Mouse (Mus musculus) hindbrain, embryonic 15.5 days (tissue): ENCODE results near the gene Spata13. TPM values are rescaled to one million over a fixed set of nuclear protein-coding genes. Genes with fewer than 3 reads are reported as not detected.
A peak's percentile ranks its signal among the peaks of the same experiment; 100 is the strongest.

Experiments
- ATAC-seq: fragments of 200-750 bp; cut with Nextera tagmentation; 2 replicates; pipeline ENCODE4 v1.8.0; 2017; ENCODE audit warnings: low read depth, moderate number of reproducible peaks, moderate TSS enrichment; ENCODE audit not compliant: low FRiP score
- H3K27ac ChIP-seq: fragments of 300-500 bp; sonication (generic); replicated peaks from 2 replicates; pipeline ENCODE4 v1.5.1; 2015; ENCODE audit warnings: mild to moderate bottlenecking, inconsistent platforms
- H3K27me3 ChIP-seq: fragments of 300-500 bp; sonication (generic); 2 replicates; pipeline ENCODE4 v1.6.1; 2015; ENCODE audit warnings: control low read depth, inconsistent platforms
- H3K36me3 ChIP-seq: fragments of 300-500 bp; sonication (generic); 2 replicates; pipeline ENCODE4 v1.6.1; 2015; ENCODE audit warnings: control low read depth, inconsistent platforms
- H3K4me1 ChIP-seq: fragments of 300-500 bp; sonication (generic); replicated peaks from 2 replicates; pipeline ENCODE4 v1.6.1; 2015; ENCODE audit warnings: control low read depth, inconsistent platforms
- H3K4me2 ChIP-seq: fragments of 300-500 bp; sonication (generic); 2 replicates; pipeline ENCODE4 v1.6.1; 2015; ENCODE audit warnings: moderate library complexity, mild to moderate bottlenecking, inconsistent platforms
- H3K4me3 ChIP-seq: fragments of 300-500 bp; sonication (generic); 2 replicates; pipeline ENCODE4 v1.5.1; 2015; ENCODE audit warnings: mild to moderate bottlenecking, inconsistent platforms
- H3K9ac ChIP-seq: fragments of 300-500 bp; sonication (generic); 2 replicates; pipeline ENCODE4 v1.6.1; 2015; ENCODE audit warnings: inconsistent platforms
- H3K9me3 ChIP-seq: fragments of 300-500 bp; sonication (generic); 2 replicates; pipeline ENCODE4 v1.6.1; 2016; ENCODE audit warnings: control low read depth, inconsistent platforms
- WGBS: fragments of 180-500 bp; shearing (Covaris S2); methylation state at CpG from one replicate; pipeline ENCODE4 v1.1.7; 2015; 5-methylcytosine and 5-hydroxymethylcytosine counted together
- polyA plus RNA-seq: library from polyadenylated mRNA; unstranded; fragments of >200 nt; fragmentation: Nextera tagmentation; extraction: Ambion mirVana; gene quantifications from 2 replicates; pipeline ENCODE4 v1.2.1, GENCODE M21; 2015

Gene Spata13
- polyA plus RNA-seq, 1 experiment from 2014 or later: 20.5 TPM

DNA sequence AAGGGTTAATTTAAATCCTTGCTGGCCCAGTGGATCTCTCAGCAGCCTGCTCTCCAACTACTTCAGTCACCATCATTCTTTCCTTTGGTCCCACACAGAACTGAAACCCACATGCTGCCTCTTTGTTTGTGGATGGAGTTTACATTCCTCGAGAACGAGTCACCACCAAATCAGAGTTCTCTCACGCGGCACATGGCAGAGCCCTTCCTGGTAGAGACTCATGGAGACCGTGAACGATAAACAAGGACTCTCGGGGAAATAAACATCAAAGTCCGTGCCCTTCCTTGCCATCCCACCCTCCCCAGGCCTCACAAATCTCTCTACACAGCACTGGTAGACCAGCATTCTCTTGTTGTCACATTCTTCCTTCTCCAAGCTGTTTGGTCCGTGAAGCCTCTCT is 12.7 kb upstream of the Spata13 start:
- H3K4me2 ChIP-seq: no peak overlapping the region
- no peak overlapping the region for H3K9ac ChIP-seq
- H3K4me3 ChIP-seq: no peak overlapping the region
- H3K36me3 ChIP-seq: no peaks in the 10 kb centered on the region
- 81% methylated on average over 9 of the region's 9 CpGs for WGBS
- no peak overlapping the region for H3K27ac ChIP-seq
- H3K27me3 ChIP-seq: no peaks in the 10 kb centered on the region
- H3K4me1 ChIP-seq: no peaks in the 10 kb centered on the region
- ATAC-seq: no peak
- no peaks in the 10 kb centered on the region for H3K9me3 ChIP-seq

DNA sequence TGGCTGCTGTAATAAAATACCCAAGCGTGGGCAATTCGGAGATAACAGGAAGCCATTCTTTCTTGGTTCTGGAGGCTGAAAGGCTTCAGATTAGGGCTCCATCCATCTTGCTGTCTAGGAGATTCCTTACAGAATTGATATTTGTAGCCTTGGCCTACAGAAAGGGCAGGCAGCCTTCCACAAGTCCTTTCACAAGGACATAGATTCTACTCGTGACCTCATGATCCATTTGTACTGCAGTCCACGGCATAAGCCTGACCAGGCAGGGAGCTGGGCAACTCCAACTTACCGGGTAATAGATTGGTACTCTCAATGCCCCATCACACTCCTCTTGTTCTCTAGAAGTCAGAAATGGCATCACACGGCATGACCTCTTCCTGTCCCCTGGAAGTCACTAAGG is 8.3 kb upstream of the Spata13 start:
- Histone ChIP-seq H3K9me3 (no peaks in the 10 kb centered on the region), H3K27ac (no peak overlapping the region), H3K4me2 (no peak overlapping the region), H3K9ac (no peak overlapping the region), H3K27me3 (no peaks in the 10 kb centered on the region), H3K36me3 (no peaks in the 10 kb centered on the region), H3K4me3 (no peak overlapping the region), H3K4me1 (no peaks in the 10 kb centered on the region)
- no peak for ATAC-seq
- WGBS: 59% methylated on average over 6 of the region's 6 CpGs

DNA sequence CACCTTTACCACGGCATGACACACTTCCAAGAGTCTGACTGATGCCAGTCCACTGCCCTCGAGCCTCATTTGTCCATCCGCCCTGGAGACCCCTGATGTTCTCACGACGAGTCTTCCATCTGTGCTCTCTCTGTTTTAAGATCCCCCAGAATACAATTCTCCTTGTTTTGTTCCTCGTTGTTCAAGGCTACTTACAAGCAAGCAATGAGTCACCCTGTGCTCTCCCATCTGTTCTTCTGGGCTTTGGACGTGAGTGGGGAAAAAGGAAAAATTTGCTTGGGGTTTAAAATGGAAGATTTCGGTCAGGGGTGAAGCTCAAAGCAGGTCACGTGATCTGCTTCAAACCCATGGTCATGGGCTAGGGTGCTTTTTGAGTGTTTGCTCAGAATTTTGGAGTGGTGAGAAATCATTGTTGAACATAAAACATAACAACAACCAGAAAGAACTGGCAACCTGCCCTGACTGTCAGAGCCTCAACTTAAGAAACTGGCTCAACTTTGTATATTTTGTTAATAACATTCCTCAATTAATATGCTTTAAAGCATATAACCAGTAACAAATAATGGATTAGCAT is 3.8 kb upstream of the Spata13 start:
- Histone ChIP-seq H3K9me3 (no peaks in the 10 kb centered on the region), H3K36me3 (no peaks in the 10 kb centered on the region), H3K9ac (no peak overlapping the region), H3K4me2 (no peak overlapping the region), H3K27me3 (no peaks in the 10 kb centered on the region), H3K4me3 (no peak overlapping the region), H3K27ac (no peak overlapping the region), H3K4me1 (peaks cover 10% of the 10 kb centered on the region)
- 77% methylated on average over 9 of the region's 9 CpGs for WGBS
- no peak for ATAC-seq

DNA sequence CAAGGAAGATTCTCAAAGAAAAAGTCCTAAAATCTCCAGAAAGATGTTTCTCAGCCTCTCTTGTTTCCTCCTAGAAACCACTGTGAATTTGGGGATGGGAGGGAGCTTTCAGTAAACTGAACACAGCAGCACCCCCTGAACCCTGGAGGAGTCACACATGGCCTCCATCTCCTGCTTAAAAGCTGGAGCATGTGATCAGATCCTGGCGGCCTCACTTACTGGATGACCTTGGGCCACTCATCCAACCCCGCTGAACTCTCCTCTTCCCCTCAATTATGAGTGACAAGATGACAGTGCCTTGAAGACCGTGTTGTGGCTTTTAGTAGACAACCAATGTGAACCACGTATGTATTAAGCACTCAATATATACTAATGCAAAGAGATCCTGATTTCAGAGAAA is 2.8 kb upstream of the Spata13 start:
- H3K9me3 ChIP-seq: no peaks in the 10 kb centered on the region
- peaks cover 20% of the 10 kb centered on the region for H3K4me1 ChIP-seq
- H3K27ac ChIP-seq: no peak overlapping the region
- no peak for ATAC-seq
- WGBS: 77% methylated on average over 4 of the region's 4 CpGs
- H3K27me3 ChIP-seq: no peaks in the 10 kb centered on the region
- H3K9ac ChIP-seq: no peak overlapping the region
- H3K4me3 ChIP-seq: no peak overlapping the region
- H3K36me3 ChIP-seq: no peaks in the 10 kb centered on the region
- H3K4me2 ChIP-seq: no peak overlapping the region

DNA sequence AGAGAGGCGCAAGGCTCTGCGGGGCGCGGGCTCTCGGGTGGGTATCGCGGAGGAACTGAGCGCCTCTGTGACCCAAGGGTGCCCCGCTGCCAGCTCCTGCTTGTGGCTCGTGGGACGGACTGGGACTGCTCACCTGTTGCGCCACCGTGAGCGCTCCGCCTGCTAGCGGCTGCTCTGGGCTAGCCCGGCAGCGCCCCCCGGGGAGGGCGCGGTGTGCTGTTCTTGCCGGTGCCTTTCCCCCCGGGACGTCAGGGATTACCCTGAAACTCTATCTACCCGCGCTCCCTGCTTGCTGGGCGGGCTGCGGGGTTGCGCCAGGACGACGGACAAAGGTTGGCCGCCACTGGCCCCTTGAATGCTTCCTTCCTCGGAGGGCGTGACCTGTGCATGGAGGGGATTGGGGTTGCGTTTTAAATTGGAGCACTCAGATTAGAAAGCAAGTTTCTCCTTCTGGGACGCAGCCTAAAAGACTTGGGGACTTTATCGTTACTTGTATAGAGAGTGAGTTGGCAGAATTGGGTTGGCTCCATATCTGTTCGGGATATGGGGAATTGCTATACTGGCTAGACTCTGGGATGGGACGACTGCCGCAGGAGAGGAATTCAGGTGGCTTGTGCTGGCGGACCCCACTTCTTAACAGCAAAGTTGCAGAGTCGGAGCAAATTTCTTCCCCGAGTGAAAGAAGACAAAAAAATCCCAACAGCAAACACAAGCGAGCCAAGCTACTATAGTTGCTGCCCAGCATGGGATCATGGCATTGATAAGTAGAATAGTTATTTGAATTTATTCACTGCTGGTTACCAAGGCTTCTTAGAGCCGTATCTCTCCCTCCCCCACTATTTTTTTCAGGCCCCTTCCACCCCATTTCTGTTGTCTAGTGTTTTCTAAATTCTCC is 1.3 kb downstream of the Spata13 start:
- H3K9ac ChIP-seq: peak overlapping the region; percentile 52
- WGBS: 0% methylated on average over 43 of the region's 45 CpGs
- H3K27ac ChIP-seq: peak overlapping the region; percentile 56
- H3K27me3 ChIP-seq: no peaks in the 10 kb centered on the region
- ATAC-seq: peak; percentile 55
- peak overlapping the region; percentile 98 for H3K4me2 ChIP-seq
- H3K4me3 ChIP-seq: peak overlapping the region; percentile 77
- no peaks in the 10 kb centered on the region for H3K9me3 ChIP-seq
- H3K36me3 ChIP-seq: no peaks in the 10 kb centered on the region
- peaks cover 40% of the 10 kb centered on the region for H3K4me1 ChIP-seq

DNA sequence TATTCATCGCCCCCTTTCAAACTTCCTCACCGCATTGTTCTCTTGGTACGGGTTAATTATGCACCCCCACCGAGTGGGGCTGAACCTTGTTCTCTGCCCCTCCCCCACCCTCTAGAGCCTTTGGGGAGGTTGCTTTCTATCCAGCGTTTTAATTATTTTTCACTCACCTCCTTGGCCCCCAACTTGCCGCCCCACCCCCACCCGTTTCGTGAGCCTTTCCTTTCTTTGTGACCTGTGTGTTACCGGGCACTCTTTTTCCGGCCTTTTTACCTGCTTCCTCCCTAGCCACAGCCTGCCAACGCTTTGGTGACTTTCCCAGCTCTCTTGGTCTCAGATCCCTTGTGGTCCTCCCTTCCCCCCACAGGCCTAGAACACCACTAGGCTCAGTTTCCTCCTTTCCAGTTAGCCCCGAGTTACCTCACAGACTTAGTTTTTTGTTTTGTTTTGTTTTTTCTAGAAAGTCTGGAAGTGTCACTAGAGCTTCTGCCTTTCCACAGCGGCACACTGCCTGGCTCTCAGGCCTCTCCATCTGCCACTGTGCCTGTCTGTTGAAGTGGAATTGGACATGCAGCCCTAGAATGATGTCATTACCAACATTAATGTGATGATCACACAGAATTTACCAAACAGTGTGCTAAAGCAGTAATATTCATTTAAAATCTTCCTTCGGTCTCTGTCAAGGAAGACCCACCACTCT is 2.3 kb downstream of the Spata13 start:
- H3K9ac ChIP-seq: 0 out of 2 replicates have a peak overlapping the region, but pooled peaks have one; percentile 52
- H3K4me1 ChIP-seq: peaks cover 40% of the 10 kb centered on the region
- ATAC-seq: no peak

DNA sequence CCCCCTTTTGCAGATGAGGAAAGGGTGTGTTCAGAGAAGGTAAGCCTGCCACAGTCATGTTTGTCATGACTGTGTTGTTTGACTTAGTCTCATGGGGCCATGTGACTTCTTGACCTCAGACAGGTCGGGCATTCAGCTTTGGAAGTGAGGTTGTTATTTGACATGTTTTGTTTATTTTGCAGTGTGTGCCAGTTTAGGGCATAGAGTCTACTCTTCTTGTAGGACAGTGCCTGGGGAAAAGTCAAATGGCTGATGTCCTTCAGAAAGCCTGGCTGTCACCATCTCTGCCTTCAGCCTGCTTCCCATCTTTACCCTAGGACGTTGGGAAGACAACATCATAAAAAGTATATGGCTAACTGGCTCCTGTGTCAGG is 2.8 kb downstream of the Spata13 start:
- peaks cover 45% of the 10 kb centered on the region for H3K4me1 ChIP-seq
- no peak overlapping the region for H3K4me3 ChIP-seq

More for the DNA sequence above, 2.3 kb downstream of the Spata13 start:
- peak overlapping the region; percentile 77 for H3K4me3 ChIP-seq
- 5% methylated on average over 14 of the region's 14 CpGs for WGBS
- H3K27ac ChIP-seq: no peak overlapping the region
- no peaks in the 10 kb centered on the region for H3K27me3 ChIP-seq
- H3K4me2 ChIP-seq: peak overlapping the region; percentile 98
- H3K9me3 ChIP-seq: no peaks in the 10 kb centered on the region
- no peaks in the 10 kb centered on the region for H3K36me3 ChIP-seq

DNA sequence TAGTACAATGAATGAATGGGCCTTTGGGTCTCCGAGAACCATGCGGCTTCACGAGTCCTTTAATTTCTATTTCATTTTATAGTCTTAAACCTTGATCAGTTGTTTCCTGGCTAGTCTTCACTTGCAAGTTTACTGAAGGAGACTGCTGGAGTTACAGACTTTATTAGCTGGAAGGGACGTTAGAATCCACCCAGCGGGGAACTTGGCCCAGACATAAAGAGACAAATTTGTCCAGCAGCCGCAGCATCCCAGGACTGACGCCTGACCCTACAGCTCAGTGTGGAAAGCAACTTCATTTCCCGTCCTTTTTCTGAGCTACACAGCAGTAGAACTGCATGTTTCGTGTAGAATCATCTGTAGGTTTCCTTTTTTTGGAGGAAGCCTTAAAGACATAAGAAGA is 3.2 kb downstream of the Spata13 start:
- WGBS: 30% methylated on average over 9 of the region's 9 CpGs
- Histone ChIP-seq H3K4me2 (peak overlapping the region; percentile 98), H3K36me3 (no peaks in the 10 kb centered on the region), H3K4me3 (no peak overlapping the region), H3K27ac (no peak overlapping the region), H3K27me3 (no peaks in the 10 kb centered on the region), H3K4me1 (peaks cover 46% of the 10 kb centered on the region), H3K9ac (no peak overlapping the region), H3K9me3 (no peaks in the 10 kb centered on the region)
- no peak for ATAC-seq

More for the DNA sequence above, 2.8 kb downstream of the Spata13 start:
- 14% methylated on average over 2 of the region's 2 CpGs for WGBS
- peak overlapping the region; percentile 98 for H3K4me2 ChIP-seq
- H3K27me3 ChIP-seq: no peaks in the 10 kb centered on the region
- no peaks in the 10 kb centered on the region for H3K9me3 ChIP-seq
- H3K9ac ChIP-seq: no peak overlapping the region
- ATAC-seq: no peak
- H3K27ac ChIP-seq: no peak overlapping the region
- H3K36me3 ChIP-seq: no peaks in the 10 kb centered on the region

DNA sequence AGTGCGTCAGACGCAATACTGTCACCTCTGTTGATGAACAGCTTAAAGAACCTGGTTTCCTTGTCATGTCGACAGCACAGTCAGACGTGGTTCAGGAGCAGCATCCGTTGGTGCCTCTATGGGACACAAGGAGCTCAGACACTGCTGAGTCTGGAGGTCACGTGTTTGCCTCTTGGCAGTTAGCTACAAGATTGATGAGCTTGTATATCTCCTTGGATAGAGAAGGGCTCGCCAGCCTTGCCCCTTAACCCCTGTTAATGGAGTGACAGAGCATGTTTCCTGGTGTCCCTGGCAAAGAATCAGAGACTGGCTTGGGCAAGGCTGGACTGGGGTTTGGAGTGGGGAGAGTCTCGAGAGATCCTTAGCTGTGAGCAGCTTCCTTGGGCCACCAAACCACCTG is 4.4 kb downstream of the Spata13 start:
- Histone ChIP-seq H3K27ac (no peak overlapping the region), H3K9ac (no peak overlapping the region), H3K27me3 (no peaks in the 10 kb centered on the region), H3K9me3 (no peaks in the 10 kb centered on the region), H3K4me3 (no peak overlapping the region), H3K4me1 (peaks cover 54% of the 10 kb centered on the region), H3K36me3 (no peaks in the 10 kb centered on the region), H3K4me2 (peak overlapping the region; percentile 98; the same call in 1 of the 2 replicates)
- no peak for ATAC-seq
- 30% methylated on average over 8 of the region's 8 CpGs for WGBS

DNA sequence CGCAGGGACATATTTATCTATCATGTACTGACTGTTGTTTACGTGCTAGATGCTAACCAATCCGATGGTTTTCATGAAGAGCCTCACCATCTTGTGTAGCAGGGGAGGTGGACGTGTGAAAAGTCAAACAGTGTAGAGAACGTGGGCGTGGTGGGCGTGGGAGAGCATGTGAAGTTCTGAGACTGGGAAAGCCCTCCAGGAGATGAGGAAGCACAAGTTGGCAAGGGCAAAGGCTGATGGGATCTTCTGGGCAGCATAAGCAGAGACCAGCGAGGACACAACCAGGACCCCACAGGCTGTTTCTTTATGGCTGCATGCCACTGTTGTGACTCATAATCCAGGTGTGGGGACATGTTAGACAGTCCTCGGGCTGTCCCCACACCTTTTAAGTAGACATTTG is 5.4 kb downstream of the Spata13 start:
- Histone ChIP-seq H3K27me3 (no peaks in the 10 kb centered on the region), H3K4me3 (no peak overlapping the region), H3K9me3 (no peaks in the 10 kb centered on the region), H3K4me2 (no peak overlapping the region), H3K9ac (no peak overlapping the region), H3K4me1 (peaks cover 55% of the 10 kb centered on the region), H3K36me3 (no peaks in the 10 kb centered on the region), H3K27ac (no peak overlapping the region)
- 91% methylated on average over 9 of the region's 9 CpGs for WGBS
- ATAC-seq: no peak

DNA sequence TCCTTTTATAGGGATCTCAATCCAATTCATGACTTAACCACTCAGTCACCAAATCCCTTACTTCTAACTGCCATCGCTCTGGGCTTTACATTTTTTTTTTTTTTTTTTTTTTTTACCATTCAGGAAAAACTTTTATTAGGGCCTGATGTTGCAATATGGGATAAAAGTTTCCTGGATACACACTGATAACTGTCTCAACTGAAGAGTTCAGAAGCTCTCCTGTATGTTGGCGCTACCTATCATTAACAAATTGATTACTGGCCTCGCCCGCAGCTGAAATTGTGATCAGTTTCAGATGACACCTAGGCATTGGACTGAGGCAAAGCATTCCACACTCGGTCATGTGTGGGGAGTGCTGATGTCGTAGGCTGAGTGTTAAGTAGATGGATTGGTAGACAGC is 7.3 kb downstream of the Spata13 start:
- WGBS: 71% methylated on average over 6 of the region's 6 CpGs
- H3K4me1 ChIP-seq: peaks cover 39% of the 10 kb centered on the region

DNA sequence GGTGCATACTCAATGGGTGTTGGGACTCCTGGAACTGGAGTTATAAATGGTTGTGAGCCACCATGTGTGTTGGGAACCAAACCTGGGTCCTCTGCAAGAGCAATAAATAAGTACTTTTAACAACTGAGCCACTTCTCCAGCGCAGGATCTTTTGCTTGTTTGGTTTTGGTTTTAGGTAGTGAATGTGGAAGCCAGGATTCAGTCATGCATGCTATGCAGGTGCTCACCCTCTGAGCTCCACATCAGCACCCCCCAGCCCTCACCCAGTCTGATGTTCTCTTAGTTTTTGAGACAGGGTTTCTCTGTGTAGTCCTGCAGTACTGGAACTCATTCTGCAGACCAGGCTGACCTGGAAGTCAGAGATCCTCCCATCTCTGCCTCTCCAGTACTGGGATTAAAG is 8.3 kb downstream of the Spata13 start:
- H3K9me3 ChIP-seq: no peaks in the 10 kb centered on the region
- ATAC-seq: no peak

More for the DNA sequence above, 7.3 kb downstream of the Spata13 start:
- ATAC-seq: no peak
- H3K36me3 ChIP-seq: no peaks in the 10 kb centered on the region
- no peaks in the 10 kb centered on the region for H3K27me3 ChIP-seq
- H3K27ac ChIP-seq: no peak overlapping the region
- H3K9ac ChIP-seq: no peak overlapping the region
- H3K4me2 ChIP-seq: no peak overlapping the region
- no peak overlapping the region for H3K4me3 ChIP-seq
- no peaks in the 10 kb centered on the region for H3K9me3 ChIP-seq

More for the DNA sequence above, 8.3 kb downstream of the Spata13 start:
- no peak overlapping the region for H3K27ac ChIP-seq
- H3K9ac ChIP-seq: no peak overlapping the region
- no peaks in the 10 kb centered on the region for H3K27me3 ChIP-seq
- H3K36me3 ChIP-seq: no peaks in the 10 kb centered on the region
- 83% methylated on average over 1 of the region's 1 CpGs for WGBS
- H3K4me1 ChIP-seq: peaks cover 35% of the 10 kb centered on the region
- no peak overlapping the region for H3K4me3 ChIP-seq
- H3K4me2 ChIP-seq: no peak overlapping the region
